Mouse (Mus musculus) forebrain, embryonic 13.5 days (tissue): ENCODE measurements around the gene Tbc1d16. TPM values are rescaled to one million over a fixed set of nuclear protein-coding genes. Genes with fewer than 3 reads are reported as not detected.
"Not testable (repeated sequence)": the region's sequence is repeated elsewhere in the genome, so short reads cannot be mapped to it uniquely, and the experiment has no call there.

ENCODE experiments used
- ATAC-seq: fragments of 200-750 bp; cut with Nextera tagmentation; 2 replicates; pipeline ENCODE4 v1.8.0; 2017
- H3K27ac ChIP-seq: fragments of 300-500 bp; sonication (generic); 2 replicates; pipeline ENCODE4 v1.5.1; 2015; ENCODE audit warnings: inconsistent platforms, mild to moderate bottlenecking, moderate library complexity
- H3K27me3 ChIP-seq: fragments of 300-500 bp; sonication (generic); 2 replicates; pipeline ENCODE4 v1.6.1; 2015; ENCODE audit warnings: mild to moderate bottlenecking, inconsistent platforms
- H3K36me3 ChIP-seq: fragments of 300-500 bp; sonication (generic); 2 replicates; pipeline ENCODE4 v1.6.1; 2015; ENCODE audit warnings: mild to moderate bottlenecking, inconsistent platforms; ENCODE audit not compliant: poor library complexity, severe bottlenecking
- H3K4me1 ChIP-seq: fragments of 300-500 bp; sonication (generic); 2 replicates; pipeline ENCODE4 v1.6.1; 2015; ENCODE audit warnings: inconsistent platforms
- H3K4me2 ChIP-seq: fragments of 300-500 bp; sonication (generic); 2 replicates; pipeline ENCODE4 v1.6.1; 2015; ENCODE audit warnings: inconsistent platforms, mild to moderate bottlenecking, moderate library complexity
- H3K4me3 ChIP-seq: fragments of 300-500 bp; sonication (generic); 2 replicates; pipeline ENCODE4 v1.5.1; 2015; ENCODE audit warnings: mild to moderate bottlenecking, inconsistent platforms
- H3K9ac ChIP-seq: fragments of 300-500 bp; sonication (generic); 2 replicates; pipeline ENCODE4 v1.6.1; 2015; ENCODE audit warnings: mild to moderate bottlenecking, inconsistent platforms
- H3K9me3 ChIP-seq: fragments of 300-500 bp; sonication (generic); replicated peaks from 2 replicates; pipeline ENCODE4 v1.6.1; 2016; ENCODE audit warnings: inconsistent platforms
- WGBS: fragments of 180-500 bp; shearing (Covaris S2); methylation state at CpG from one replicate; pipeline ENCODE4 v1.1.7; 2015; 5-methylcytosine and 5-hydroxymethylcytosine counted together
- polyA plus RNA-seq: library from polyadenylated mRNA; unstranded; fragments of >200 nt; fragmentation: Nextera tagmentation; extraction: Ambion mirVana; gene quantifications from 2 replicates; pipeline ENCODE4 v1.2.1, GENCODE M21; 2015

Gene Tbc1d16
- polyA plus RNA-seq, 1 experiment from 2014 or later: 45.3 TPM

- H3K27me3 ChIP-seq: 0 out of 2 replicates have a peak, but pooled peaks cover 4% of the 10 kb centered on the region
- H3K36me3 ChIP-seq: no peaks in the 10 kb centered on the region
- 0 out of 2 replicates have a peak, but pooled peaks cover 5% of the 10 kb centered on the region for H3K4me1 ChIP-seq
- no peak for ATAC-seq
- H3K4me3 ChIP-seq: no peak overlapping the region
- H3K9ac ChIP-seq: no peak overlapping the region
- H3K27ac ChIP-seq: no peak overlapping the region
- 5% methylated on average over 7 of the region's 7 CpGs for WGBS
- no peak overlapping the region for H3K4me2 ChIP-seq
- H3K9me3 ChIP-seq: no peaks in the 10 kb centered on the region
Observed at GRCm38 (mm10) chr11:119111345-119111744, 117.0 kb downstream of the Tbc1d16 start.

GRCm38 (mm10) chr11:119109415-119110071 lies 118.8 kb downstream of the Tbc1d16 start:
- Histone ChIP-seq H3K4me2 (no peak overlapping the region), H3K4me3 (no peak overlapping the region), H3K4me1 (peaks cover 7% of the 10 kb centered on the region), H3K9me3 (no peaks in the 10 kb centered on the region), H3K27ac (no peak overlapping the region), H3K27me3 (0 out of 2 replicates have a peak, but pooled peaks cover 4% of the 10 kb centered on the region), H3K9ac (no peak overlapping the region), H3K36me3 (no peaks in the 10 kb centered on the region)
- 80% methylated on average over 9 of the region's 9 CpGs for WGBS
- ATAC-seq: no peak

- ATAC-seq: no peak
- 79% methylated on average over 10 of the region's 10 CpGs for WGBS
- Histone ChIP-seq H3K9me3 (no peaks in the 10 kb centered on the region), H3K4me3 (no peak overlapping the region), H3K9ac (no peak overlapping the region), H3K36me3 (no peaks in the 10 kb centered on the region), H3K4me2 (no peak overlapping the region), H3K27ac (no peak overlapping the region), H3K4me1 (peaks cover 7% of the 10 kb centered on the region), H3K27me3 (0 out of 2 replicates have a peak, but pooled peaks cover 4% of the 10 kb centered on the region)
Observed at GRCm38 (mm10) chr11:119108573-119109263, 119.6 kb downstream of the Tbc1d16 start.

GRCm38 (mm10) chr11:119106289-119106688 lies 122.0 kb downstream of the Tbc1d16 start:
- 0 out of 2 replicates have a peak, but pooled peaks cover 4% of the 10 kb centered on the region for H3K27me3 ChIP-seq
- 65% methylated on average over 5 of the region's 6 CpGs for WGBS
- no peak for ATAC-seq
- no peak overlapping the region for H3K4me2 ChIP-seq
- no peaks in the 10 kb centered on the region for H3K9me3 ChIP-seq
- H3K4me1 ChIP-seq: peaks cover 7% of the 10 kb centered on the region
- H3K4me3 ChIP-seq: no peak overlapping the region
- H3K27ac ChIP-seq: no peak overlapping the region
- no peaks in the 10 kb centered on the region for H3K36me3 ChIP-seq
- H3K9ac ChIP-seq: no peak overlapping the region

GRCm38 (mm10) chr11:119105748-119106147 lies 122.6 kb downstream of the Tbc1d16 start:
- Histone ChIP-seq H3K4me1 (peaks cover 7% of the 10 kb centered on the region), H3K9ac (no peak overlapping the region), H3K4me3 (no peak overlapping the region), H3K27ac (no peak overlapping the region), H3K9me3 (no peaks in the 10 kb centered on the region), H3K36me3 (no peaks in the 10 kb centered on the region), H3K4me2 (no peak overlapping the region), H3K27me3 (0 out of 2 replicates have a peak, but pooled peaks cover 4% of the 10 kb centered on the region)
- 60% methylated on average over 8 of the region's 8 CpGs for WGBS
- no peak for ATAC-seq

- Histone ChIP-seq H3K27me3 (no peaks in the 10 kb centered on the region), H3K4me1 (peaks cover 7% of the 10 kb centered on the region), H3K36me3 (no peaks in the 10 kb centered on the region), H3K4me2 (no peak overlapping the region), H3K27ac (no peak overlapping the region), H3K9me3 (no peaks in the 10 kb centered on the region), H3K9ac (no peak overlapping the region), H3K4me3 (no peak overlapping the region)
- no peak for ATAC-seq
- WGBS: 78% methylated on average over 7 of the region's 7 CpGs
Observed at GRCm38 (mm10) chr11:119105071-119105609, 123.2 kb downstream of the Tbc1d16 start.

- no peak overlapping the region for H3K4me2 ChIP-seq
- H3K4me3 ChIP-seq: no peak overlapping the region
- no peaks in the 10 kb centered on the region for H3K9me3 ChIP-seq
- H3K4me1 ChIP-seq: peaks cover 7% of the 10 kb centered on the region
- H3K27me3 ChIP-seq: no peaks in the 10 kb centered on the region
- ATAC-seq: no peak
- no peak overlapping the region for H3K9ac ChIP-seq
- no peak overlapping the region for H3K27ac ChIP-seq
- H3K36me3 ChIP-seq: no peaks in the 10 kb centered on the region
- 93% methylated on average over 3 of the region's 3 CpGs for WGBS
Observed at GRCm38 (mm10) chr11:119103991-119104390, 124.3 kb downstream of the Tbc1d16 start.

GRCm38 (mm10) chr11:119100355-119100754 lies 127.9 kb downstream of the Tbc1d16 start:
- 74% methylated on average over 4 of the region's 4 CpGs for WGBS
- not testable (repeated sequence) for H3K27ac ChIP-seq, H3K4me2 ChIP-seq, H3K4me3 ChIP-seq, ATAC-seq, H3K4me1 ChIP-seq, H3K36me3 ChIP-seq, H3K27me3 ChIP-seq, H3K9ac ChIP-seq, H3K9me3 ChIP-seq

- Histone ChIP-seq H3K36me3 (no peaks in the 10 kb centered on the region), H3K4me2 (no peak overlapping the region), H3K9ac (no peak overlapping the region), H3K9me3 (no peaks in the 10 kb centered on the region), H3K4me1 (0 out of 2 replicates have a peak, but pooled peaks cover 4% of the 10 kb centered on the region), H3K4me3 (no peak overlapping the region), H3K27ac (no peak overlapping the region), H3K27me3 (peaks cover 6% of the 10 kb centered on the region; the same call in 1 of the 2 replicates)
- no peak for ATAC-seq
- 66% methylated on average over 4 of the region's 4 CpGs for WGBS
Observed at GRCm38 (mm10) chr11:119098202-119098601, 130.1 kb downstream of the Tbc1d16 start.

- Histone ChIP-seq H3K4me3 (no peak overlapping the region), H3K9ac (no peak overlapping the region), H3K4me2 (no peak overlapping the region), H3K36me3 (no peaks in the 10 kb centered on the region), H3K27ac (no peak overlapping the region), H3K27me3 (peaks cover 18% of the 10 kb centered on the region), H3K9me3 (no peaks in the 10 kb centered on the region), H3K4me1 (peaks cover 14% of the 10 kb centered on the region)
- no peak for ATAC-seq
- WGBS: 54% methylated on average over 3 of the region's 3 CpGs
Observed at GRCm38 (mm10) chr11:119095441-119095840, 132.9 kb downstream of the Tbc1d16 start.

- H3K36me3 ChIP-seq: no peaks in the 10 kb centered on the region
- H3K4me2 ChIP-seq: no peak overlapping the region
- H3K9me3 ChIP-seq: no peaks in the 10 kb centered on the region
- no peak overlapping the region for H3K9ac ChIP-seq
- no peak overlapping the region for H3K4me3 ChIP-seq
- H3K27me3 ChIP-seq: peaks cover 38% of the 10 kb centered on the region
- 81% methylated on average over 1 of the region's 1 CpGs for WGBS
- H3K4me1 ChIP-seq: peaks cover 30% of the 10 kb centered on the region
- ATAC-seq: no peak
- H3K27ac ChIP-seq: no peak overlapping the region
Observed at GRCm38 (mm10) chr11:119093322-119093721, 135.0 kb downstream of the Tbc1d16 start.
